Mouse (Mus musculus): ENCODE measurements around the gene Sf1.

GRCm38 (mm10) chr19:6375423-6376254, 12.1 kb downstream of the Sf1 start:
- TF ChIP-seq CTCF (IDR thresholded peaks at IDR 0.05; ENCODE audit: borderline replicate concordance, control insufficient read depth, extremely low read depth, insufficient read depth, low read length, poor library complexity): no peak
- no peak for TF ChIP-seq POLR2A (IDR thresholded peaks at IDR 0.05; ENCODE audit: control insufficient read depth, extremely low read depth, insufficient read depth, low read length, poor library complexity)

Data from thymus, adult 2 months (tissue).